Mouse (Mus musculus) intestine, embryonic 16.5 days (tissue): ENCODE data around the gene Wbp11. TPM values are rescaled to one million over a fixed set of nuclear protein-coding genes. Genes with fewer than 3 reads are reported as not detected.

Experiments used
- ATAC-seq: fragments of 200-750 bp; cut with Nextera tagmentation; 2 replicates; pipeline ENCODE4 v1.8.0; 2017; ENCODE audit warnings: moderate TSS enrichment, moderate library complexity
- H3K27ac ChIP-seq: fragments of 300-500 bp; sonication (generic); 2 replicates; pipeline ENCODE4 v1.5.1; 2014; ENCODE audit warnings: mild to moderate bottlenecking, low read length
- H3K27me3 ChIP-seq: fragments of 300-500 bp; sonication (generic); replicated peaks from 2 replicates; pipeline ENCODE4 v1.6.1; 2014; ENCODE audit warnings: low read length, control low read depth, mixed read lengths; ENCODE audit not compliant: control insufficient read depth, insufficient read depth
- H3K36me3 ChIP-seq: fragments of 300-500 bp; sonication (generic); 2 replicates; pipeline ENCODE4 v1.6.1; 2014; ENCODE audit warnings: low read length, control low read depth; ENCODE audit not compliant: control insufficient read depth, insufficient read depth
- H3K4me1 ChIP-seq: fragments of 300-500 bp; sonication (generic); 2 replicates; pipeline ENCODE4 v1.6.1; 2014; ENCODE audit warnings: low read length, control low read depth, mixed read lengths; ENCODE audit not compliant: control insufficient read depth, insufficient read depth
- H3K4me2 ChIP-seq: fragments of 300-500 bp; sonication (generic); 2 replicates; pipeline ENCODE4 v1.6.1; 2014; ENCODE audit warnings: low read depth, low read length, control low read depth
- H3K4me3 ChIP-seq: fragments of 300-500 bp; sonication (generic); 2 replicates; pipeline ENCODE4 v1.5.1; 2014; ENCODE audit warnings: mild to moderate bottlenecking, low read length
- H3K9ac ChIP-seq: fragments of 300-500 bp; sonication (generic); 2 replicates; pipeline ENCODE4 v1.6.1; 2014; ENCODE audit warnings: low read depth, low read length
- H3K9me3 ChIP-seq: fragments of 300-500 bp; sonication (generic); 2 replicates; pipeline ENCODE4 v1.6.1; 2016; ENCODE audit warnings: low read length, control low read depth; ENCODE audit not compliant: control insufficient read depth
- WGBS: fragments of 180-500 bp; shearing (Covaris S2); extraction: QIAGEN DNeasy Blood & Tissue Kit; methylation state at CpG from one replicate; pipeline ENCODE4 v1.1.7; 2014; 5-methylcytosine and 5-hydroxymethylcytosine counted together
- polyA plus RNA-seq: library from polyadenylated mRNA; unstranded; fragments of >200 nt; fragmentation: Nextera tagmentation; extraction: Ambion mirVana; gene quantifications from 2 replicates; pipeline ENCODE4 v1.2.1, GENCODE M21; 2015

The Wbp11 gene
- polyA plus RNA-seq: 82.1 and 82.3 TPM in 2 replicates

DNA sequence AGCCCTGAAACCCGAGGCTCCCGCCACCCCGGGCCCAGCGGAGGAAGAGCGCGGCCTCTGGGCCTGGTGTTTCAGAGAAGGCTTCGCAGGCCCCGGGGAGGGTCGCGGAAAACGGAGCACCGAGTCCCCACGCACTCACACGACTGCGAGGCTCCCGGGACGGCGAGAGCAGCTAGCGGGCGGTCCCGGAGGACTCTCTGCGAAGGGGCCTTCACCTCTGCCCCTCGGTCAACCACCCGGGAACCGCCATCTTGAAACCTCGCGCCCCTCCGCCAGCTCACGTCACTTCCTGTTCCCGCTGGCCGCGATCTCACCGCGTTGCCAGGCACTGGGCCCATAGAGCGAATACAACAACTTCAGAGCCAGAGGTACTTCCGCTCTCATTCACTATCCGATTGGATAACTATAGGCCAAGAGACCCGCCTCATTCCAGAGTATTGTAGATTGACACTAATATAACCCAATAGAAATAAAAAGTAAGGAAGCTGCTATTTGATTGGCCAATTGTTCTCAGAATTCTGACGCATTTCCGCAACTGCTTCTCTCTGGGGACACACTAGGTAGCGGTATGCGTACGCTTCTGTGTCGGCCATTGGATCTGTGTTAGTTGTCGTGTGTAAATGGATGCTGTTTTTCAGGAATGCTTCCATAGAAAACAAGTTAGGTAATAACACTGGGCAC, at the start of gene Wbp11:
Gene Wbp11 (minus strand): TSS at position 353 of the 681 bp plus-strand sequence.
- under 1% methylated on average over 45 of the region's 45 CpGs for WGBS
- H3K4me1 ChIP-seq: peaks cover 3% of the 10 kb centered on the region; the same call in 1 of the 2 replicates
- peak within 1 kb of the TSS; percentile 100 for H3K4me3 ChIP-seq
- H3K9me3 ChIP-seq: no peaks in the 10 kb centered on the region
- ATAC-seq: peak; percentile 100
- H3K9ac ChIP-seq: peak within 1 kb of the TSS; percentile 100
- H3K27ac ChIP-seq: peak within 1 kb of the TSS; percentile 59; the same call in 1 of the 2 replicates
- H3K36me3 ChIP-seq: no peaks in the 10 kb centered on the region; the same call in 1 of the 2 replicates
- H3K4me2 ChIP-seq: peak within 1 kb of the TSS; percentile 81
- no peaks in the 10 kb centered on the region for H3K27me3 ChIP-seq

DNA sequence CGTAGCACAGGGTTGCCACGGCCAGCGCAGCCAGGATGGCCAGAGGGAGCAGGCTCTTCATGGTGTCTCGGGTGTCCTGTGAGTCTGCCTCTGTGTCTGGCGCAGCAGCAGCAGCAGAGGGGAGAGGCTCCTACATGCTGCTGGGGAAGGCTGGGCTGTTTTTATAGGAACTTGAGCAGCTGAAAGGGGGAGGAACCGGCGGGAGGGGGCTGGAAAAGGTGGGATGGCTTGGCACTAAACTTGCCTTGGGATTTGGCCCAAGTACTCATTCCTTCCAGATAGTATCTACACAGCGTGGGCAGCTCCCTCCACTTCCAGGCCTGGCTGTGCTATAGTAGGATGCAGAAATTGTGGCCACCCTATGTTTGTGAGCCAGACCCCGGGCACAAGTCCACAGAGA, 47.6 kb upstream of the Wbp11 start, which contains the start of gene Mgp:
Gene Mgp (minus strand): TSS at position 154 of the 400 bp plus-strand sequence.
- Histone ChIP-seq H3K27me3 (no peaks in the 10 kb centered on the region), H3K9me3 (no peaks in the 10 kb centered on the region), H3K4me3 (peak within 1 kb of the TSS; percentile 35), H3K4me1 (peaks cover 4% of the 10 kb centered on the region; the same call in 1 of the 2 replicates), H3K4me2 (peak within 1 kb of the TSS; percentile 27), H3K36me3 (no peaks in the 10 kb centered on the region), H3K27ac (peak within 1 kb of the TSS; percentile 37; the same call in 1 of the 2 replicates), H3K9ac (peak within 1 kb of the TSS; percentile 64)
- 37% methylated on average over 9 of the region's 9 CpGs for WGBS
- peak; percentile 71 for ATAC-seq

DNA sequence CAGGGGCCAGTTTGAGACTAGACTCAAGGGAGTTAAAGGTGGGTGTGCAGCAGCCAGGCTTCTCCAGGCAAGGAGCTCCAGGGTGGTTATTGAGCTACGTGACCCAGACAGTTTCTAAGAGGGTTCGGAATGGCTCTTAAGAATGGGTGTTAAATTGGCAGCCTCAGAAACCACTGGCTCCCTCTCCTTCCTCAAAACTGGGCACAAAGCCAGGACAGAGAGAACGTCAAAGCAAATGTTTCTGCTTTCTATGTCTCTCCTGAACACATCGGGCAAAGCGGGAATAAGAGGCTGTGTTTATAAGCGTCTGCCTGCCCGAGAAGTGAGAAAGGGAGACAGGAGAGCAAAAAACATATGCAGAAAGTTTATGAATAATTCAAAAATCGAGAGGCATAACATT, 46.6 kb upstream of the Wbp11 start:
- peak overlapping the region; percentile 27; the same call in 1 of the 2 replicates for H3K4me2 ChIP-seq
- WGBS: 41% methylated on average over 8 of the region's 8 CpGs
- no peak overlapping the region for H3K27ac ChIP-seq
- H3K9me3 ChIP-seq: no peaks in the 10 kb centered on the region
- no peak overlapping the region for H3K9ac ChIP-seq
- H3K4me1 ChIP-seq: peaks cover 4% of the 10 kb centered on the region; the same call in 1 of the 2 replicates
- no peak overlapping the region for H3K4me3 ChIP-seq
- H3K27me3 ChIP-seq: no peaks in the 10 kb centered on the region
- ATAC-seq: no peak
- no peaks in the 10 kb centered on the region for H3K36me3 ChIP-seq

DNA sequence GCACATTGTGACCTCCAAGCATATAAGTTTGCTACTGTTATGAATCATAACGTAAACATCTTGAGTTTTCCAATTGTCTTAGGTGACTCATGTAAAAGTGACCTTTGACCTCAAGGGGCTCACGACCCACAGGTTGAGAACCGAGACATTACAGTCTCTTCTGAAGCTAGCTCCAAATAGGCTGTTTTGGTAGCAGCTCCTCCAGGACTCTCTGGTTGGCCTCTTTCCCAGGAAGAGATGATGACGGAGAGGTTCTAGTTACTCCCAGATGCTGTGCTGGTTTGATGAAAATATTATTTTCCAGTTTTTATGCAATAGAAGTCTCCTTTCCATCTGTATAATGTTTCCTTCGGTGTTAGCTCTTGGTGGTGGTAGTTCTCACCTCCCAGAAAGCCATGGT, 40.9 kb upstream of the Wbp11 start:
- Histone ChIP-seq H3K4me3 (no peak overlapping the region), H3K27ac (no peak overlapping the region), H3K36me3 (no peaks in the 10 kb centered on the region), H3K9ac (no peak overlapping the region), H3K9me3 (no peaks in the 10 kb centered on the region), H3K4me2 (no peak overlapping the region), H3K27me3 (no peaks in the 10 kb centered on the region), H3K4me1 (peaks cover 5% of the 10 kb centered on the region; the same call in 1 of the 2 replicates)
- 61% methylated on average over 5 of the region's 5 CpGs for WGBS
- no peak for ATAC-seq

DNA sequence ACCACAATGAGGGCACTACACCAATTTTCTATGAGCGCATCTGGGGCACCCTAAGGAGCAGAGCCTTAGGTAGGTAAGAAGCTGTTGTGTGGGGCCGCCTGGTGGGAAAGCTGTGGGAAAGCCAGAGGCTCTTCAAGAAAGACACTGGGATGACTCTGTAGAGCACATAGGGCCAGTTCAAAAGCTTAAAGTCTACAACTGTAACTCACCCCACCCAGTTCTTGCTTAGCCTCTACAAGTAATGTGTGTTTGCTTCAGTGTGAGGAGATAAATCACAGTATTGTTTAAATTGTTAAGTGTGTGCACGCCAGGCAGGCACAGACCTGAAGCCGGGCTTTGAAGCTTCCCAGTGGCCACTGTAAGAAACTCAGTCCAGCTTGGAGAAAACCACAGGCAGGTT, 38.1 kb upstream of the Wbp11 start:
- Histone ChIP-seq H3K4me1 (peaks cover 5% of the 10 kb centered on the region; the same call in 1 of the 2 replicates), H3K36me3 (no peaks in the 10 kb centered on the region), H3K9me3 (no peaks in the 10 kb centered on the region), H3K27ac (no peak overlapping the region), H3K4me2 (no peak overlapping the region), H3K27me3 (no peaks in the 10 kb centered on the region), H3K4me3 (no peak overlapping the region), H3K9ac (no peak overlapping the region)
- WGBS: 66% methylated on average over 4 of the region's 4 CpGs
- no peak for ATAC-seq

DNA sequence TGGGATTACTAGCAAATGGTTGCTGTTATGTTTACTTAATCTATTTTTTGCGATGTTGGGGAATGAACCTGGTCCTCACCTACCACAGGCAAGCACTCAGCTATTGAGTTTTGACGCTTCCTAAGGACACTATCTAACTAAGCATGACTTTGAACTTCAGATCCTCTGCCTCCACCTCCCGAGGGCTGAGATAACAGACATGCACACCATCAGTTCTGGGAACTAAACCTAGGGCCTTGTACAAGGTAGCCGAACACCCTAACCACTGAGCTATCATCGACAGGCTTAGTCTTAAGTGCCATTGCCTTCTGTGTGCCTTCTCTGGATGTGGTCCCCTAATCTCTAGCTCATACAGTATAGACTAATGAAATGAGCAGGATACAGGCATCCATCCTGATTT, 37.3 kb upstream of the Wbp11 start:
- H3K4me1 ChIP-seq: peaks cover 5% of the 10 kb centered on the region; the same call in 1 of the 2 replicates
- ATAC-seq: no peak
- H3K27ac ChIP-seq: no peak overlapping the region
- no peaks in the 10 kb centered on the region for H3K36me3 ChIP-seq
- no peaks in the 10 kb centered on the region for H3K9me3 ChIP-seq
- WGBS: 93% methylated on average over 5 of the region's 5 CpGs
- H3K27me3 ChIP-seq: no peaks in the 10 kb centered on the region
- no peak overlapping the region for H3K4me3 ChIP-seq
- no peak overlapping the region for H3K4me2 ChIP-seq
- no peak overlapping the region for H3K9ac ChIP-seq

DNA sequence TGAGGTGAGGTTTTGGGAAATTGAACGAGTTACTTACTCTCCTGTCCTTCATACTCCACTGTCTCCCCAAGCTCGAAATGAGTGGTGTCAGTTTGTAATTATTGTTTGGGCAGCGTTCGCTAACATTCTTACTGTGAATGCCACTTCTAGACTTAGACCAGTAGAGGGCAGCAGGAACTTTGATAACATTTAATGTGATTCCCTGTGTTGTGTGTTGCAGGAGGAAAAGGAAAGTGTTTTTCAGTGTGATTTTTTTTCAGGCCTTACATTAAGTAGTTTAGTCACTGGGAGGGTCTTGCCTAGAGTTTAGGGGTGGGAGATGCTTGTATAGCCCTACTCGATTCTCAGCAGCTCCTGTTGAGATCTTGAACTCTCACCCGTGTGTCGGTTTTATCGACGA, 33.0 kb upstream of the Wbp11 start:
- H3K36me3 ChIP-seq: no peaks in the 10 kb centered on the region
- ATAC-seq: 0 out of 2 replicates have a peak, but pooled peaks have one; percentile 27
- H3K4me1 ChIP-seq: peaks cover 15% of the 10 kb centered on the region
- no peak overlapping the region for H3K9ac ChIP-seq
- H3K4me3 ChIP-seq: no peak overlapping the region
- no peak overlapping the region for H3K4me2 ChIP-seq
- H3K9me3 ChIP-seq: no peaks in the 10 kb centered on the region
- no peaks in the 10 kb centered on the region for H3K27me3 ChIP-seq
- WGBS: 47% methylated on average over 9 of the region's 9 CpGs
- no peak overlapping the region for H3K27ac ChIP-seq

DNA sequence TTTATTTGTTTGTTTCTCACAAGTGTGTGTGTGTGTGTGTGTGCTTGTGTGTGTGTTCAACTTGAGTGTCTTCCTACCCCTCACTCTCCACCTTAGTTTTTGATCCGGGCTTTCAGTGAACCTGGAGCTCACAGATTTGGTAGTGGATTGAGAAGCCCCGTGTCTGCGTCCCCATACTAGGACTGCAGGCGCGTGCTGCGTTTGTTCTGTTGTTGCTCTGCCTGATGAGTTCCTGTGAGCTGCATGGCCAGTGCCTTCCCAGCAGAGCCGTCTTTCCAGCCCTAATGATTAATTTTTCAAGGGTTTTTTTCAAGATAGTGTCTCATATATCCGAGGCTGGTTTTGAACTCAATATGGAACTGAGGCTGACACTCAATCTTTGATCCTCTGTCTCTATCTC, 30.4 kb upstream of the Wbp11 start:
- no peak for ATAC-seq
- Histone ChIP-seq H3K36me3 (no peaks in the 10 kb centered on the region), H3K27me3 (no peaks in the 10 kb centered on the region), H3K4me3 (no peak overlapping the region), H3K4me2 (no peak overlapping the region), H3K9me3 (no peaks in the 10 kb centered on the region), H3K27ac (peak overlapping the region; percentile 43; the same call in 1 of the 2 replicates), H3K4me1 (peaks cover 17% of the 10 kb centered on the region), H3K9ac (no peak overlapping the region)
- 46% methylated on average over 8 of the region's 8 CpGs for WGBS

DNA sequence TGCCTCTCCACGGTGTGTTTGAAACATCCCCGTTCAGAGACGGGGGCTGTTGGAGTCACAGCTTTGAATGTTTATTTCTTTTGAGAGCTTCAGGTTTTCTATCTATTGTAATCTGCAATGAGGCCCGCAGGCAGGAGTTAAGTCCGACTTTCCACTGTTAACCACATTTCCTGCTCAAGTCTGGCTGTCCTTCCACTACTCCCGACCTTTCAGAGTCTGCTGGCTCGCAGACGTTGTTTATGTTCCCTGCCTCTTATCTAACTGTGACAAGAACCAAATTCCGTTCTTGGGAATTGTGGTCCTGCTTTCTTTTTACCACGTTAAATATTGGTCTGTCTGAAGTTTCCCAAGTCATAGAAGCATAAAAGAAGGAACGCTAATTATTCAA, 29.8 kb upstream of the Wbp11 start:
- peak overlapping the region; percentile 55; the same call in 1 of the 2 replicates for H3K9ac ChIP-seq
- WGBS: 18% methylated on average over 11 of the region's 11 CpGs
- H3K36me3 ChIP-seq: no peaks in the 10 kb centered on the region
- H3K9me3 ChIP-seq: no peaks in the 10 kb centered on the region
- peak; percentile 64 for ATAC-seq
- H3K27ac ChIP-seq: peak overlapping the region; percentile 74
- H3K4me1 ChIP-seq: peaks cover 17% of the 10 kb centered on the region
- H3K4me3 ChIP-seq: 0 out of 2 replicates have a peak overlapping the region, but pooled peaks have one; percentile 4
- H3K4me2 ChIP-seq: peak overlapping the region; percentile 15
- H3K27me3 ChIP-seq: no peaks in the 10 kb centered on the region
